Mouse (Mus musculus): ENCODE measurements around the gene Kdm2b. TPM values are rescaled to one million over a fixed set of nuclear protein-coding genes. Genes with fewer than 3 reads are reported as not detected.

The Kdm2b gene
- total and polyA plus RNA-seq, 3 experiments, result 29.2 to 48.9 TPM; not detected in 1

DNA sequence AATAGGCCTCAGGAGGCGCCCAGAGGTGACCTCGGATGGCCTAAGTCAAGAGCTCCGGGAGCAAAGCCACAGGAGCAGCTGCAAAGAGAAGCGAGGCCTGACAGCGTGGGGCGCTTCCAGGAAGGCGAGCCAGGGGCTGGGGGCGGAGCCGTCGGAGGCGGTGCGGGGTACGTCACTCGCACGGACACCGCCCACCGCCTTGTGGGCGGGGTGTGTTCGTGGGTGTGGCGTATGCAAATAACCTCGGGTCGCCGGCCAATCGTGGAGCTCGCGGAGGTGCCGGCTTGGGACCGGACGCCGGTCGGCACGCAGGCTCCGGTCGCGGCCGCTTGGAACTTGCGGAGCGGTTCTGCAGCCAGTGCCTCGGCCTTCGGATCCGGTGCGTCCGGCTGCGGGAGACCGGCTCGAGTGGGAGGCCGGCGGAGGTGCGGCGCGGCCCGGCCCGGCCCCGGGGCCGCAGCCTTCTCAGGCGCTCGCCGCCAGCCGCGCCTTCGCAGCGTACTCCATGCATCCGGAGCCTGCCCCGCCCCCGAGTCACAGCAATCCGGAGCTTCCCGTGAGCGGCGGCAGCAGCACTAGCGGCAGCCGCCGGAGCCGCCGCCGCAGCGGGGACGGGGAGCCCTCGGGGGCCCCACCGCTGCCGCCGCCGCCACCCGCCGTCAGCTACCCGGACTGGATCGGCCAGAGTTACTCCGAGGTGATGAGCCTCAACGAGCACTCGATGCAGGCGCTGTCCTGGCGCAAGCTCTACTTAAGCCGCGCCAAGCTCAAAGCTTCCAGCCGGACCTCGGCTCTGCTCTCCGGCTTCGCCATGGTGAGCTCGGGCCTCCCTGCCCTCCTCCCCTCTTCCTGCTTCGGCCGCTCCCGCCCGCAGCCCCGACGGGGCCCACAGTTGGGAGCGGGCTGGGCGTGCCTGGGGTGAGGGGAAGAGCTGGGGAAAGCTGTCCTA, 25.4 kb upstream of the Kdm2b start, which contains the start of gene Orai1:
Orai1 (plus strand) TSS at position 322 of the 949 bp plus-strand sequence.
- H3K36me3 ChIP-seq (ENCODE audit: control insufficient read depth in 1 of 2, insufficient read depth in 2 of 2, low read length in 2 of 2), result peaks cover 0 to 8% of the 10 kb centered on the region in 2 experiments; a peak in 2 of 4 replicates
- TF ChIP-seq SIN3A (IDR thresholded peaks at IDR 0.05; ENCODE audit: low read length) (peak; percentile 81), HCFC1 (IDR thresholded peaks at IDR 0.05; ENCODE audit: low read depth, low read length) (peak; percentile 69), USF1 (IDR thresholded peaks at IDR 0.05; ENCODE audit: low read depth, low read length) (0 out of 2 replicates have a peak, but pooled peaks have one; percentile 3), GATA1 (IDR thresholded peaks at IDR 0.05; ENCODE audit: low read depth, low read length) (no peak), MYC (IDR thresholded peaks at IDR 0.05; ENCODE audit: low read depth, low read length) (no peak; the same call in 1 of the 2 replicates), CHD2 (IDR thresholded peaks at IDR 0.05; ENCODE audit: low read length) (no peak), NELFE (IDR thresholded peaks at IDR 0.05; ENCODE audit: low read depth, low read length) (peak; percentile 93), ELF1 (IDR thresholded peaks at IDR 0.05; ENCODE audit: low read depth, low read length) (peak; percentile 66), CHD1 (IDR thresholded peaks at IDR 0.05; ENCODE audit: low read depth, low read length) (no peak), ZNF384 (IDR thresholded peaks at IDR 0.05; ENCODE audit: low read depth, low read length) (no peak), TCF12 (IDR thresholded peaks at IDR 0.05; ENCODE audit: low read depth, low read length) (peak; percentile 80), MAFK (IDR thresholded peaks at IDR 0.05; ENCODE audit: borderline replicate concordance, low read depth, low read length) (no peak), ETS1 (IDR thresholded peaks at IDR 0.05; ENCODE audit: low read depth, low read length) (peak; percentile 27), ZC3H11A (IDR thresholded peaks at IDR 0.05; ENCODE audit: low read depth, low read length) (no peak), E2F4 (IDR thresholded peaks at IDR 0.05; ENCODE audit: borderline replicate concordance, low read depth, low read length) (no peak), RCOR1 (IDR thresholded peaks at IDR 0.05; ENCODE audit: low read depth, low read length) (0 out of 2 replicates have a peak, but pooled peaks have one; percentile 17), TAL1 (IDR thresholded peaks at IDR 0.05; ENCODE audit: low read length) (no peak), USF2 (IDR thresholded peaks at IDR 0.05; ENCODE audit: borderline replicate concordance in 1 of 2, insufficient read depth in 1 of 2, low read depth in 1 of 2, low read length in 2 of 2) (no peak), RAD21 (IDR thresholded peaks at IDR 0.05; ENCODE audit: low read depth, low read length) (no peak), ZKSCAN1 (IDR thresholded peaks at IDR 0.05; ENCODE audit: low read depth, low read length) (no peak), JUND (IDR thresholded peaks at IDR 0.05; ENCODE audit: low read depth, low read length) (no peak), BHLHE40 (IDR thresholded peaks at IDR 0.05; ENCODE audit: borderline replicate concordance, low read depth, low read length) (no peak), SMC3 (IDR thresholded peaks at IDR 0.05; ENCODE audit: low read depth, low read length) (no peak), ZMIZ1 (IDR thresholded peaks at IDR 0.05; ENCODE audit: low read depth, low read length) (peak; percentile 82), NRF1 (IDR thresholded peaks at IDR 0.05; ENCODE audit: insufficient read depth, low read depth, low read length, poor library complexity, severe bottlenecking) (peak; percentile 44; the same call in 1 of the 2 replicates), KAT2A (conservative IDR thresholded peaks at IDR 0.05; ENCODE audit: low read depth, low read length) (no peak; the same call in 1 of the 2 replicates), POLR2AphosphoS2 (IDR thresholded peaks at IDR 0.05; ENCODE audit: low read length) (peak; percentile 98), MAX (IDR thresholded peaks at IDR 0.05; ENCODE audit: low read length) (peak; percentile 75), TBP (IDR thresholded peaks at IDR 0.05; ENCODE audit: low read depth, low read length) (peak; percentile 85), POLR2A (IDR thresholded peaks at IDR 0.05; ENCODE audit: control insufficient read depth in 1 of 2, insufficient read depth in 1 of 2, low read depth in 1 of 2, low read length in 2 of 2, poor library complexity in 1 of 2) (peak; percentile 47 to 91; a peak in 3 of 4 replicates), MXI1 (IDR thresholded peaks at IDR 0.05; ENCODE audit: low read depth, low read length) (peak; percentile 59), POLR2AphosphoS5 (IDR thresholded peaks at IDR 0.05; ENCODE audit: borderline replicate concordance, low read depth, low read length) (no peak), UBTF (IDR thresholded peaks at IDR 0.05; ENCODE audit: borderline replicate concordance, insufficient read depth, low read depth, low read length) (peak; percentile 86; the same call in 1 of the 2 replicates), EP300 (IDR thresholded peaks at IDR 0.05; ENCODE audit: low read depth in 1 of 2, low read length in 2 of 2) (0 out of 4 replicates have a peak, but pooled peaks have one; percentile 3 to 6), GABPA (IDR thresholded peaks at IDR 0.05; ENCODE audit: low read depth, low read length) (no peak)

More for the DNA sequence above, 25.4 kb upstream of the Kdm2b start, which contains the start of gene Orai1:
- DNase-seq (ENCODE audit: low read depth, low spot score), result peak; percentile 98
- Histone ChIP-seq H3K9me3 (replicated peaks; ENCODE audit: insufficient read depth, low read length) (no peaks in the 10 kb centered on the region), H3K4me1 (ENCODE audit: control insufficient read depth in 1 of 2, insufficient read depth in 2 of 2, low read length in 2 of 2) (peaks cover 0 to 11% of the 10 kb centered on the region in 2 experiments; a peak in 2 of 4 replicates), H3K4me3 (ENCODE audit: control insufficient read depth in 1 of 2, insufficient read depth in 1 of 2, low read depth in 2 of 2, low read length in 2 of 2) (peak within 1 kb of the TSS; percentile 79 to 85), H3K27me3 (ENCODE audit: control insufficient read depth in 1 of 2, insufficient read depth in 2 of 2, low read length in 2 of 2) (no peaks in the 10 kb centered on the region), H3K9ac (ENCODE audit: control insufficient read depth, low read depth, low read length, poor library complexity, severe bottlenecking) (peak within 1 kb of the TSS; percentile 94), H3K27ac (ENCODE audit: control insufficient read depth, low read depth, low read length) (peak within 1 kb of the TSS; percentile 75), H3K79me2 (ENCODE audit: control insufficient read depth, insufficient read depth, low read length, poor library complexity) (peaks cover 6% of the 10 kb centered on the region)

All from MEL (cell line).